Mouse (Mus musculus) embryonic facial prominence, embryonic 15.5 days (tissue): ENCODE results near the gene Plekha6. TPM values are rescaled to one million over a fixed set of nuclear protein-coding genes. Genes with fewer than 3 reads are reported as not detected.

Source experiments
- ATAC-seq: fragments of 200-750 bp; cut with Nextera tagmentation; 2 replicates; pipeline ENCODE4 v1.8.0; 2017; ENCODE audit warnings: low read depth, moderate TSS enrichment; ENCODE audit not compliant: insufficient number of reproducible peaks, low FRiP score, low TSS enrichment
- H3K27ac ChIP-seq: fragments of 300-500 bp; sonication (generic); replicated peaks from 2 replicates; pipeline ENCODE4 v1.5.1; 2015; ENCODE audit warnings: mild to moderate bottlenecking, inconsistent platforms
- H3K27me3 ChIP-seq: fragments of 300-500 bp; sonication (generic); 2 replicates; pipeline ENCODE4 v1.6.1; 2015; ENCODE audit warnings: inconsistent platforms
- H3K36me3 ChIP-seq: fragments of 300-500 bp; sonication (generic); 2 replicates; pipeline ENCODE4 v1.6.1; 2015; ENCODE audit warnings: mild to moderate bottlenecking, inconsistent platforms
- H3K4me1 ChIP-seq: fragments of 300-500 bp; sonication (generic); 2 replicates; pipeline ENCODE4 v1.6.1; 2015; ENCODE audit warnings: inconsistent platforms
- H3K4me2 ChIP-seq: fragments of 300-500 bp; sonication (generic); replicated peaks from 2 replicates; pipeline ENCODE4 v1.6.1; 2015; ENCODE audit warnings: mild to moderate bottlenecking, inconsistent platforms
- H3K4me3 ChIP-seq: fragments of 300-500 bp; sonication (generic); replicated peaks from 2 replicates; pipeline ENCODE4 v1.5.1; 2015; ENCODE audit warnings: mild to moderate bottlenecking, inconsistent platforms
- H3K9ac ChIP-seq: fragments of 300-500 bp; sonication (generic); 2 replicates; pipeline ENCODE4 v1.6.1; 2015; ENCODE audit warnings: inconsistent platforms
- H3K9me3 ChIP-seq: fragments of 300-500 bp; sonication (generic); replicated peaks from 2 replicates; pipeline ENCODE4 v1.6.1; 2016; ENCODE audit warnings: inconsistent platforms
- WGBS: fragments of 180-500 bp; shearing (Covaris S2); methylation state at CpG from one replicate; pipeline ENCODE4 v1.1.7; 2015; 5-methylcytosine and 5-hydroxymethylcytosine counted together
- polyA plus RNA-seq: library from polyadenylated mRNA; unstranded; fragments of >200 nt; fragmentation: Nextera tagmentation; extraction: Ambion mirVana; gene quantifications from 2 replicates; pipeline ENCODE4 v1.2.1, GENCODE M21; 2015

Gene Plekha6
- polyA plus RNA-seq, 1 experiment from 2014 or later = 7.2 TPM

DNA sequence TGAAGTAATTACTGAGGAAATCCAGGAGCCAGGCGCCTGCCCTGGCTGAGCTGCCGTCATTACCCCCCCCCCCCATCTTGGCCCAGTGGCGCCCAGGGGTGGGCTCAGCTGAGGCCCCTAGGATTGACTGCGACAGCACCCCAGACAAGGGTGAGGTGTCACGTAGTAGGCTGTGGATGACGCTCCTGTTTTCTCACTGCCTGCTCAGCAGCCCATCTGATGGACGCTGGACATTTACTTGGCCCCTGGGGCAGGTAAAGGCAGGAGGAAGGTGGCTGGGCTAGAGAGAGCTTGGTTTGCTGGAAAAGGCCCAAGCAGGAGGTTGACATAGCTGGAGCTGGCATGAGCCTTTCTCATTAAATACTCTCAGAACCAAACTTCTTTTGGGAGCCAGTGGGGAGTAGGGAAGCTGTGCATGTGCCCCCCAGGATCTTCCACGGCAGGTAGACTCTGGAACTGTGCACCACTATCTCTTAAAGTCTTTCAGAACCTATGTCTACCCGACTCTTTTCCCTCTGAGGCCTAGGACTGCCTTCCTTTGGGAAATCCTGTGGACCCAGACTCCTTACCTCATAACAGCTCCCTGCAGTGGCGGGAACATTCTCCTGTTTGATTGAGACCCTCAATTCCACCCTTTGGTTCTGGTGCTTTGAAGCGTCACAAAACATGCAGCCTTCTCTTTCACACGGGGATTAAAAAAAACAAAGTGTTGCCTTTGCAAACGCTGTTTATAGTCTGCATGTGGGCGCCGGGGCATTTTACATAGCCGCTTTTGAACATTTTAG is 19.3 kb downstream of the Plekha6 start:
- Histone ChIP-seq H3K4me2 (peak overlapping the region; percentile 92; the same call in 1 of the 2 replicates), H3K27me3 (peaks cover 22% of the 10 kb centered on the region), H3K36me3 (no peaks in the 10 kb centered on the region), H3K4me3 (peak overlapping the region; percentile 45), H3K4me1 (peaks cover 39% of the 10 kb centered on the region), H3K9me3 (no peaks in the 10 kb centered on the region), H3K9ac (no peak overlapping the region), H3K27ac (no peak overlapping the region)
- no peak for ATAC-seq
- WGBS = 29% methylated on average over 15 of the region's 16 CpGs

- Histone ChIP-seq H3K27me3 (peaks cover 5% of the 10 kb centered on the region), H3K27ac (no peak overlapping the region), H3K9me3 (no peaks in the 10 kb centered on the region), H3K4me1 (peaks cover 7% of the 10 kb centered on the region), H3K4me2 (no peak overlapping the region), H3K36me3 (no peaks in the 10 kb centered on the region), H3K9ac (no peak overlapping the region), H3K4me3 (no peak overlapping the region)
- ATAC-seq = no peak
- 20% methylated on average over 4 of the region's 4 CpGs for WGBS
Observed at GRCm38 (mm10) chr1:133187948-133188680, 24.1 kb downstream of the Plekha6 start.

DNA sequence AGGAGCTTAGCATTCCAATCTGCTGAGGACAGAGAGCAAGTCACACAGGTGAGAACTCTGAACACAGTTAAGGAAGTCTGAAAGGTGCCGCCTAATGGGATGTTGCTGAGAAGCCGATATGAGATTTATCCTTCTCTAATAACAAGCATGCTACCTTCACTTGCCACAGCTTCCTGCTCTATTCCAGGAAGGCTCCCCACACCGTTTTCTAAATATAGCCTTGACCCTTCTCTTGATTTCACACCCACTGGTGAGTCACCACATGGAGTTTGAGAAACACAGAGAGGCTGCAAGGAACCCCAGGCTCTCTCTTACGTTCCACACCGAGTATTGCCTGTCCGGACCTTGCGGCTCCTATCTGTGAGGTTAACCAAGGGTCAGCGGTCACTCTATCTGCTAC is 24.7 kb downstream of the Plekha6 start:
- no peak overlapping the region for H3K4me3 ChIP-seq
- no peaks in the 10 kb centered on the region for H3K9me3 ChIP-seq
- H3K4me1 ChIP-seq = 0 out of 2 replicates have a peak, but pooled peaks cover 3% of the 10 kb centered on the region
- H3K36me3 ChIP-seq = no peaks in the 10 kb centered on the region
- no peak overlapping the region for H3K4me2 ChIP-seq
- no peak overlapping the region for H3K9ac ChIP-seq
- 82% methylated on average over 8 of the region's 8 CpGs for WGBS
- no peak overlapping the region for H3K27ac ChIP-seq
- H3K27me3 ChIP-seq = no peaks in the 10 kb centered on the region
- no peak for ATAC-seq

GRCm38 (mm10) chr1:133189471-133189870 is 25.5 kb downstream of the Plekha6 start:
- H3K36me3 ChIP-seq = no peaks in the 10 kb centered on the region
- H3K4me2 ChIP-seq = no peak overlapping the region
- no peak for ATAC-seq
- H3K4me3 ChIP-seq = no peak overlapping the region
- no peak overlapping the region for H3K9ac ChIP-seq
- H3K27ac ChIP-seq = no peak overlapping the region
- 0 out of 2 replicates have a peak, but pooled peaks cover 3% of the 10 kb centered on the region for H3K4me1 ChIP-seq
- no peaks in the 10 kb centered on the region for H3K27me3 ChIP-seq
- no peaks in the 10 kb centered on the region for H3K9me3 ChIP-seq

DNA sequence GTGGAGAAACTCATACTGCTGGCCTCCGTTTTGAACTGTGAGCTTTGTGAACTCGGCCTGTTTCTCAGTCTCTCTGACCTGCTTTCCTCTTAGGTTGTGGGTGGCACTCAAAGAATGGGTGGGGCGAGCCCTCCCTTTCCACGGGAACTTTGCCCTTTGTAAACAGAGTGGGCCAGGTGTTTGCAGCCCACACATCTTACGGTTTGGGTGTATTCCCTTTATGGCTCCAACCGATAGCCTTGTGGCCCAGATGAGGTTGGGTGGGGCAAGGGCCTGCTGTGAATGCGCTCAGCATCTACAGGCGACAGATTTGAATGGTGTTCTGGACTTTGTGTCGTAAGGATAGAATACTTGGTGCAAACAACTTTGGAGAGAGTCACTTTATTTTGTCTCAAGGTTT is 26.5 kb downstream of the Plekha6 start:
- Histone ChIP-seq H3K27me3 (no peaks in the 10 kb centered on the region), H3K4me2 (no peak overlapping the region), H3K36me3 (no peaks in the 10 kb centered on the region), H3K27ac (no peak overlapping the region), H3K4me1 (0 out of 2 replicates have a peak, but pooled peaks cover 3% of the 10 kb centered on the region), H3K9ac (no peak overlapping the region), H3K4me3 (no peak overlapping the region), H3K9me3 (no peaks in the 10 kb centered on the region)
- no peak for ATAC-seq
- WGBS = 83% methylated on average over 9 of the region's 9 CpGs

DNA sequence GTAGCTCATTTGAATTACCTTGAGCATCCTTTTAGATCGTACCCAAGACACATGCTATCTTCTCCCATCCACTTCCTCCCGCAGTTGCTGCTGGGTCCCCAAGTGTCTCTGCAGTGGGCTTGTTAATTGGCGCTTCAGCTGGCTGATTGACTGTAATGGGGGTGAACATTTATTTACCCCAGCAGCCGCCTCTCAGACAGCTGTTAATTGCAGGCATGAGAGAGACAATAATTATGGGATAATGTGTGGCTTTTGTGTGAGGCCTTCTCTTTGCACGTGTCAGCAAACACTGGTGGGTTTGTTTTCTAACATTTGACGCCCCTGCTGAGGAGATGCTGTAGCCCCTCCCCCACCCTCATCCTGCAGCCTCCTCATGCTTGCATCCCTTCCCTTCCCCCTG is 32.2 kb downstream of the Plekha6 start:
- ATAC-seq = no peak
- Histone ChIP-seq H3K9me3 (no peaks in the 10 kb centered on the region), H3K4me2 (no peak overlapping the region), H3K27me3 (no peaks in the 10 kb centered on the region), H3K27ac (no peak overlapping the region), H3K9ac (no peak overlapping the region), H3K4me3 (no peak overlapping the region), H3K4me1 (peaks cover 23% of the 10 kb centered on the region), H3K36me3 (no peaks in the 10 kb centered on the region)
- 36% methylated on average over 6 of the region's 6 CpGs for WGBS

GRCm38 (mm10) chr1:133197266-133197665 is 33.3 kb downstream of the Plekha6 start:
- Histone ChIP-seq H3K4me2 (no peak overlapping the region), H3K27ac (no peak overlapping the region), H3K4me3 (no peak overlapping the region), H3K9me3 (no peaks in the 10 kb centered on the region), H3K36me3 (no peaks in the 10 kb centered on the region), H3K4me1 (peaks cover 26% of the 10 kb centered on the region), H3K27me3 (no peaks in the 10 kb centered on the region), H3K9ac (no peak overlapping the region)
- WGBS = 49% methylated on average over 6 of the region's 6 CpGs
- ATAC-seq = no peak

GRCm38 (mm10) chr1:133199706-133200105 is 35.7 kb downstream of the Plekha6 start:
- ATAC-seq = 0 out of 2 replicates have a peak, but pooled peaks have one; percentile 22
- Histone ChIP-seq H3K4me2 (no peak overlapping the region), H3K36me3 (no peaks in the 10 kb centered on the region), H3K4me1 (peaks cover 26% of the 10 kb centered on the region), H3K9me3 (no peaks in the 10 kb centered on the region), H3K27ac (peak overlapping the region; percentile 70), H3K9ac (no peak overlapping the region), H3K4me3 (no peak overlapping the region), H3K27me3 (no peaks in the 10 kb centered on the region)
- 41% methylated on average over 7 of the region's 7 CpGs for WGBS

DNA sequence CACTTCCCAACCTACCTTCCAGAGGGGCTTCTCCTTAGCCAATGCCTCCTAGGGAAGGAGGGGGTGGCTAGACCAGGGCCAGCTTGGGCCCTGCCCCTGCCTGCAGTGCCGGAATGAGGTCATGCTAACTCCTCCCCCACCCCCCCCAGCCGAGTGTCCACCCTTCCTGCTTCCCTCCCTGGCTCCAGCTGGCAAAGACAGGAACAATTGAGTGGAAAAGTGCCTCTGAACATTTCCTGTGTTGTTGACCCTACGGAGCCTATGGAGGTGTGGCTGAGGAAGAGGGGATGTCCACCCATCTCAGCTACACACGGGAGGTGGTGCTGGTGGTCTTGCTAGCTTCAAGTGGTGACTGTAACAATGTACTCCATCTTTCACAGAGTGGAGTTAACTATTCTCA is 37.5 kb downstream of the Plekha6 start:
- H3K9me3 ChIP-seq = no peaks in the 10 kb centered on the region
- WGBS = 35% methylated on average over 4 of the region's 4 CpGs
- no peak overlapping the region for H3K4me2 ChIP-seq
- ATAC-seq = no peak
- no peaks in the 10 kb centered on the region for H3K36me3 ChIP-seq
- H3K27ac ChIP-seq = no peak overlapping the region
- peaks cover 26% of the 10 kb centered on the region for H3K4me1 ChIP-seq
- H3K9ac ChIP-seq = no peak overlapping the region
- H3K27me3 ChIP-seq = no peaks in the 10 kb centered on the region
- no peak overlapping the region for H3K4me3 ChIP-seq

GRCm38 (mm10) chr1:133203701-133204100 is 39.7 kb downstream of the Plekha6 start:
- no peaks in the 10 kb centered on the region for H3K9me3 ChIP-seq
- no peak for ATAC-seq
- peaks cover 26% of the 10 kb centered on the region for H3K4me1 ChIP-seq
- H3K27ac ChIP-seq = no peak overlapping the region
- no peaks in the 10 kb centered on the region for H3K36me3 ChIP-seq
- H3K4me3 ChIP-seq = no peak overlapping the region
- WGBS = 45% methylated on average over 2 of the region's 2 CpGs
- H3K27me3 ChIP-seq = no peaks in the 10 kb centered on the region
- no peak overlapping the region for H3K4me2 ChIP-seq
- no peak overlapping the region for H3K9ac ChIP-seq

- Histone ChIP-seq H3K4me2 (no peak overlapping the region), H3K4me3 (no peak overlapping the region)
- WGBS = 72% methylated on average over 11 of the region's 11 CpGs
Observed at GRCm38 (mm10) chr1:133204341-133204849, 40.4 kb downstream of the Plekha6 start.

More at GRCm38 (mm10) chr1:133204341-133204849, 40.4 kb downstream of the Plekha6 start:
- H3K27ac ChIP-seq = no peak overlapping the region
- no peak for ATAC-seq
- peaks cover 23% of the 10 kb centered on the region for H3K4me1 ChIP-seq
- no peak overlapping the region for H3K9ac ChIP-seq
- H3K36me3 ChIP-seq = no peaks in the 10 kb centered on the region
- no peaks in the 10 kb centered on the region for H3K27me3 ChIP-seq
- H3K9me3 ChIP-seq = no peaks in the 10 kb centered on the region
